Mouse (Mus musculus): ENCODE measurements around the gene Itln1. TPM values are rescaled to one million over a fixed set of nuclear protein-coding genes. Genes with fewer than 3 reads are reported as not detected.

Gene Itln1
- not detected in 2 replicates for polyA plus RNA-seq (2015; fragmentation: Nextera tagmentation; extraction: Ambion mirVana)

GRCm38 (mm10) chr1:171535194-171535593 lies at the start of gene Itln1:
Gene Itln1, minus strand, starts transcription at chr1:171535294.
- H3K4me3 ChIP-seq = no peak within 1 kb of the TSS
- H3K27me3 ChIP-seq = no peaks in the 10 kb centered on the region
- H3K4me1 ChIP-seq = no peaks in the 10 kb centered on the region
- no peak for ATAC-seq (ENCODE audit: insufficient number of reproducible peaks, low FRiP score, low TSS enrichment, low read depth)
- no peaks in the 10 kb centered on the region for H3K9me3 ChIP-seq
- H3K27ac ChIP-seq = no peak within 1 kb of the TSS
- H3K4me2 ChIP-seq = no peak within 1 kb of the TSS
- WGBS = 94% methylated on average over 1 of the region's 1 CpGs
- no peak within 1 kb of the TSS for H3K9ac ChIP-seq
- H3K36me3 ChIP-seq = no peaks in the 10 kb centered on the region

- Histone ChIP-seq H3K9ac (no peak overlapping the region), H3K4me3 (no peak overlapping the region), H3K27ac (no peak overlapping the region), H3K36me3 (no peaks in the 10 kb centered on the region), H3K9me3 (no peaks in the 10 kb centered on the region), H3K4me2 (no peak overlapping the region), H3K4me1 (no peaks in the 10 kb centered on the region), H3K27me3 (no peaks in the 10 kb centered on the region)
- ATAC-seq (ENCODE audit: insufficient number of reproducible peaks, low FRiP score, low TSS enrichment, low read depth) = no peak
- 78% methylated on average over 2 of the region's 2 CpGs for WGBS
These were observed 49.5 kb upstream of the Itln1 start for GRCm38 (mm10) chr1:171584584-171584983.

GRCm38 (mm10) chr1:171577168-171577567 lies 42.1 kb upstream of the Itln1 start:
- Histone ChIP-seq H3K4me3 (no peak overlapping the region), H3K27ac (no peak overlapping the region), H3K36me3 (no peaks in the 10 kb centered on the region), H3K4me1 (no peaks in the 10 kb centered on the region), H3K9ac (no peak overlapping the region), H3K4me2 (no peak overlapping the region), H3K9me3 (no peaks in the 10 kb centered on the region), H3K27me3 (no peaks in the 10 kb centered on the region)
- WGBS = 87% methylated on average over 7 of the region's 7 CpGs
- no peak for ATAC-seq (ENCODE audit: insufficient number of reproducible peaks, low FRiP score, low TSS enrichment, low read depth)

GRCm38 (mm10) chr1:171568436-171568835 lies 33.3 kb upstream of the Itln1 start:
- no peaks in the 10 kb centered on the region for H3K36me3 ChIP-seq
- H3K27ac ChIP-seq = no peak overlapping the region
- no peak overlapping the region for H3K4me2 ChIP-seq
- H3K9ac ChIP-seq = no peak overlapping the region
- no peaks in the 10 kb centered on the region for H3K27me3 ChIP-seq
- no peak for ATAC-seq (ENCODE audit: insufficient number of reproducible peaks, low FRiP score, low TSS enrichment, low read depth)
- H3K4me3 ChIP-seq = no peak overlapping the region
- no peaks in the 10 kb centered on the region for H3K4me1 ChIP-seq
- WGBS = 51% methylated on average over 2 of the region's 2 CpGs
- no peaks in the 10 kb centered on the region for H3K9me3 ChIP-seq

- ATAC-seq (ENCODE audit: insufficient number of reproducible peaks, low FRiP score, low TSS enrichment, low read depth) = no peak
- Histone ChIP-seq H3K9ac (no peak overlapping the region), H3K4me2 (no peak overlapping the region), H3K4me3 (no peak overlapping the region), H3K27ac (no peak overlapping the region), H3K9me3 (no peaks in the 10 kb centered on the region), H3K27me3 (no peaks in the 10 kb centered on the region), H3K36me3 (no peaks in the 10 kb centered on the region), H3K4me1 (no peaks in the 10 kb centered on the region)
- WGBS = 23% methylated on average over 8 of the region's 8 CpGs
These were observed 31.7 kb upstream of the Itln1 start for GRCm38 (mm10) chr1:171566777-171567176.

GRCm38 (mm10) chr1:171565888-171566287 lies 30.8 kb upstream of the Itln1 start:
- ATAC-seq (ENCODE audit: insufficient number of reproducible peaks, low FRiP score, low TSS enrichment, low read depth) = no peak
- Histone ChIP-seq H3K27ac (no peak overlapping the region), H3K9me3 (no peaks in the 10 kb centered on the region), H3K4me1 (no peaks in the 10 kb centered on the region), H3K9ac (no peak overlapping the region), H3K4me2 (no peak overlapping the region), H3K36me3 (no peaks in the 10 kb centered on the region), H3K4me3 (no peak overlapping the region), H3K27me3 (no peaks in the 10 kb centered on the region)
- WGBS = 72% methylated on average over 4 of the region's 4 CpGs

- Histone ChIP-seq H3K27me3 (no peaks in the 10 kb centered on the region), H3K4me3 (no peak overlapping the region), H3K4me2 (no peak overlapping the region), H3K9me3 (no peaks in the 10 kb centered on the region), H3K4me1 (no peaks in the 10 kb centered on the region), H3K36me3 (no peaks in the 10 kb centered on the region), H3K9ac (no peak overlapping the region), H3K27ac (no peak overlapping the region)
- 53% methylated on average over 3 of the region's 3 CpGs for WGBS
- ATAC-seq (ENCODE audit: insufficient number of reproducible peaks, low FRiP score, low TSS enrichment, low read depth) = no peak
These were observed 29.2 kb upstream of the Itln1 start for GRCm38 (mm10) chr1:171564247-171564646.

GRCm38 (mm10) chr1:171563042-171563441 lies 27.9 kb upstream of the Itln1 start:
- no peaks in the 10 kb centered on the region for H3K9me3 ChIP-seq
- H3K27me3 ChIP-seq = no peaks in the 10 kb centered on the region
- H3K9ac ChIP-seq = no peak overlapping the region
- H3K36me3 ChIP-seq = no peaks in the 10 kb centered on the region
- H3K27ac ChIP-seq = no peak overlapping the region
- H3K4me2 ChIP-seq = no peak overlapping the region
- WGBS = 70% methylated on average over 2 of the region's 2 CpGs
- ATAC-seq (ENCODE audit: insufficient number of reproducible peaks, low FRiP score, low TSS enrichment, low read depth) = no peak
- H3K4me3 ChIP-seq = no peak overlapping the region
- H3K4me1 ChIP-seq = no peaks in the 10 kb centered on the region

GRCm38 (mm10) chr1:171561639-171562225 lies 26.6 kb upstream of the Itln1 start:
- Histone ChIP-seq H3K9me3 (no peaks in the 10 kb centered on the region), H3K4me3 (no peak overlapping the region), H3K27me3 (no peaks in the 10 kb centered on the region), H3K4me2 (no peak overlapping the region), H3K27ac (no peak overlapping the region), H3K9ac (no peak overlapping the region), H3K4me1 (no peaks in the 10 kb centered on the region), H3K36me3 (no peaks in the 10 kb centered on the region)
- WGBS = 63% methylated on average over 9 of the region's 11 CpGs
- no peak for ATAC-seq (ENCODE audit: insufficient number of reproducible peaks, low FRiP score, low TSS enrichment, low read depth)

GRCm38 (mm10) chr1:171561200-171561599 lies 26.1 kb upstream of the Itln1 start:
- no peak overlapping the region for H3K4me2 ChIP-seq
- no peaks in the 10 kb centered on the region for H3K36me3 ChIP-seq
- H3K27me3 ChIP-seq = no peaks in the 10 kb centered on the region
- no peak overlapping the region for H3K4me3 ChIP-seq
- no peak for ATAC-seq (ENCODE audit: insufficient number of reproducible peaks, low FRiP score, low TSS enrichment, low read depth)
- 85% methylated on average over 1 of the region's 1 CpGs for whole genome bisulfite sequencing
- H3K9me3 ChIP-seq = no peaks in the 10 kb centered on the region
- H3K9ac ChIP-seq = no peak overlapping the region
- H3K27ac ChIP-seq = no peak overlapping the region
- no peaks in the 10 kb centered on the region for H3K4me1 ChIP-seq

GRCm38 (mm10) chr1:171560262-171560661 lies 25.2 kb upstream of the Itln1 start:
- Histone ChIP-seq H3K4me2 (no peak overlapping the region), H3K9me3 (no peaks in the 10 kb centered on the region), H3K4me3 (no peak overlapping the region), H3K27ac (no peak overlapping the region), H3K36me3 (no peaks in the 10 kb centered on the region), H3K27me3 (no peaks in the 10 kb centered on the region), H3K4me1 (no peaks in the 10 kb centered on the region), H3K9ac (no peak overlapping the region)
- 65% methylated on average over 2 of the region's 2 CpGs for WGBS
- ATAC-seq (ENCODE audit: insufficient number of reproducible peaks, low FRiP score, low TSS enrichment, low read depth) = no peak

GRCm38 (mm10) chr1:171558898-171559297 lies 23.8 kb upstream of the Itln1 start, which contains the start of gene Cd244a:
Gene Cd244a, plus strand, starts transcription at chr1:171559193.
- ATAC-seq (ENCODE audit: insufficient number of reproducible peaks, low FRiP score, low TSS enrichment, low read depth) = no peak
- Histone ChIP-seq H3K9ac (no peak within 1 kb of the TSS), H3K27me3 (no peaks in the 10 kb centered on the region), H3K27ac (no peak within 1 kb of the TSS), H3K9me3 (no peaks in the 10 kb centered on the region), H3K36me3 (no peaks in the 10 kb centered on the region), H3K4me1 (no peaks in the 10 kb centered on the region), H3K4me3 (no peak within 1 kb of the TSS), H3K4me2 (no peak within 1 kb of the TSS)
- 64% methylated on average over 4 of the region's 4 CpGs for WGBS

GRCm38 (mm10) chr1:171558407-171558806 lies 23.3 kb upstream of the Itln1 start:
- Histone ChIP-seq H3K4me2 (no peak overlapping the region), H3K9ac (no peak overlapping the region), H3K27me3 (no peaks in the 10 kb centered on the region), H3K4me1 (no peaks in the 10 kb centered on the region), H3K27ac (no peak overlapping the region), H3K36me3 (no peaks in the 10 kb centered on the region), H3K9me3 (no peaks in the 10 kb centered on the region), H3K4me3 (no peak overlapping the region)
- WGBS = 64% methylated on average over 6 of the region's 6 CpGs
- no peak for ATAC-seq (ENCODE audit: insufficient number of reproducible peaks, low FRiP score, low TSS enrichment, low read depth)
